Mouse (Mus musculus): ENCODE results near the gene Nudt15.

Nudt15 gene

GRCm38 (mm10) chr14:73507702-73508376, 40.2 kb downstream of the Nudt15 start:
- no peak for DNase-seq (ENCODE audit: low spot score)

- no peak for DNase-seq (ENCODE audit: low spot score)
Measured at GRCm38 (mm10) chr14:73507200-73507599, 40.8 kb downstream of the Nudt15 start.

- DNase-seq (ENCODE audit: low spot score), result no peak
Measured at GRCm38 (mm10) chr14:73506283-73506682, 41.8 kb downstream of the Nudt15 start.

- DNase-seq (ENCODE audit: low spot score), result no peak
Measured at GRCm38 (mm10) chr14:73503237-73503933, 44.7 kb downstream of the Nudt15 start.

- no peak for DNase-seq (ENCODE audit: low spot score)
Measured at GRCm38 (mm10) chr14:73502591-73503184, 45.4 kb downstream of the Nudt15 start.

GRCm38 (mm10) chr14:73501721-73502120, 46.3 kb downstream of the Nudt15 start:
- no peak for DNase-seq (ENCODE audit: low spot score)

GRCm38 (mm10) chr14:73501283-73501682, 46.8 kb downstream of the Nudt15 start:
- DNase-seq (ENCODE audit: low spot score), result no peak

GRCm38 (mm10) chr14:73495753-73496152, 52.3 kb downstream of the Nudt15 start:
- DNase-seq (ENCODE audit: low spot score), result no peak

GRCm38 (mm10) chr14:73494122-73494521, 53.9 kb downstream of the Nudt15 start:
- DNase-seq (ENCODE audit: low spot score), result no peak

- DNase-seq (ENCODE audit: low spot score), result no peak
Measured at GRCm38 (mm10) chr14:73493356-73493755, 54.7 kb downstream of the Nudt15 start.

GRCm38 (mm10) chr14:73486641-73487040, 61.4 kb downstream of the Nudt15 start:
- no peak for DNase-seq (ENCODE audit: low spot score)

- no peak for DNase-seq (ENCODE audit: low spot score)
Measured at GRCm38 (mm10) chr14:73484366-73485110, 63.5 kb downstream of the Nudt15 start.

- no peak for DNase-seq (ENCODE audit: low spot score)
Measured at GRCm38 (mm10) chr14:73483516-73484229, 64.4 kb downstream of the Nudt15 start.

- DNase-seq (ENCODE audit: low spot score), result no peak
Measured at GRCm38 (mm10) chr14:73479771-73480170, 68.3 kb downstream of the Nudt15 start.

GRCm38 (mm10) chr14:73478321-73478720, 69.7 kb downstream of the Nudt15 start:
- no peak for DNase-seq (ENCODE audit: low spot score)

GRCm38 (mm10) chr14:73477077-73477476, 71.0 kb downstream of the Nudt15 start:
- no peak for DNase-seq (ENCODE audit: low spot score)

GRCm38 (mm10) chr14:73476361-73476934, 71.6 kb downstream of the Nudt15 start:
- DNase-seq (ENCODE audit: low spot score), result no peak

- DNase-seq (ENCODE audit: low spot score), result no peak
Measured at GRCm38 (mm10) chr14:73475506-73475905, 72.5 kb downstream of the Nudt15 start.

GRCm38 (mm10) chr14:73474636-73475093, 73.4 kb downstream of the Nudt15 start:
- DNase-seq (ENCODE audit: low spot score), result peak; percentile 40

- no peak for DNase-seq (ENCODE audit: low spot score)
Measured at GRCm38 (mm10) chr14:73473670-73474460, 74.2 kb downstream of the Nudt15 start.

- DNase-seq (ENCODE audit: low spot score), result no peak
Measured at GRCm38 (mm10) chr14:73472205-73472604, 75.8 kb downstream of the Nudt15 start.

Measured in left cerebral cortex, adult 11 months (tissue).